Mouse (Mus musculus) layer of hippocampus, postnatal 14 days (tissue): ENCODE data around the gene Tmed6. TPM values are rescaled to one million over a fixed set of nuclear protein-coding genes. Genes with fewer than 3 reads are reported as not detected.
A peak's percentile ranks its signal among the peaks of the same experiment; 100 is the strongest.
"Not testable (repeated sequence)": the region's sequence is repeated elsewhere in the genome, so short reads cannot be mapped to it uniquely, and the experiment has no call there.

Source experiments
- DNase-seq, 2 experiments: peaks; one replicate each; pipeline ENCODE4 v3.0.0; 2021 to 2022; ENCODE audit warnings: low spot score in 2 of 2, mixed read lengths in 1 of 2
- total RNA-seq, 2 experiments: library from RNA; stranded (reverse); gene quantifications; 2 replicates each; pipeline ENCODE4 v1.2.3; 2021

Gene Tmed6
- total RNA-seq, 2 experiments from 2014 or later, result not detected

GRCm38 (mm10) chr8:107076239-107076888, 10.9 kb upstream of the Tmed6 start:
- DNase-seq, result no peak

- DNase-seq, result no peak
These were observed 8.7 kb upstream of the Tmed6 start for GRCm38 (mm10) chr8:107074128-107074527.

DNA sequence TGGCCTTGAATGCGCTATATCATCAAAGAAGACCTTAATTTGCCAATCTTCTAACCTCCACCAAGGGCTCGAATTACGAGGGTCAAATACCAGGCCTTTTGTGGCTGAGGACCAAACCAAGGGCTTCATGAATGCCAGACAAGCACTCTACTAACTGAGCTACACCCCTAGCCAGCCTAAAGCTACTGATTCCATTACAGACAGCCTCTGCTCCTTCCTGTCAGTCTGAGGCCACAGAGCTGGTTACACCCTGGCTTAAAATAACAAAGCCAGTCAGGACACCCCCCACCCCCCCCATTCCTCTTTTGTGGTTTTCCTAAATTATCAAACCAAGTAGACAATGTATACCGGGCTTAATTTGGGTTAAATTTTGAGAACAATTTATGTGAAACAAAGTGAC, 8.3 kb upstream of the Tmed6 start:
- DNase-seq, result no peak

- DNase-seq, result no peak
These were observed 2.8 kb downstream of the Tmed6 start for GRCm38 (mm10) chr8:107062613-107063012.

DNA sequence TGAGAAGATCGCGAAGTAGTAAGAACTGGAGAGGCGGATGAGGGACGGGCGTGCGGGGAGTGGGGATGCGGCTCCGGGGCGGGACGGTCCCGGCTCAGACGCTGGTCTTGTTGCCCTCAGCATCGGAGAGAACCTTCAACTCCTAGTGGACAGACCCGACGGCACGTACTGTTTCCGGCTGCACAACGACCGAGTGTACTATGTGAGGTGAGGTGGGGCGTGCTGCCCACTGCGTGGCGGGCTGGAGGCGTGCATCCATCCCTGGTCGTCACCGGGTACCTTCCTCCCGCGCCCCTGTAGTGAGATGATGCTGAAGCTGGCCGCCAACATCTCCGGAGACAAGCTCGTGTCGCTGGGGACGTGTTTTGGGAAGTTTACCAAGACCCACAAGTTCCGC, 8.5 kb downstream of the Tmed6 start:
- DNase-seq, result peak in 1 of 2 experiments; percentile 39

DNA sequence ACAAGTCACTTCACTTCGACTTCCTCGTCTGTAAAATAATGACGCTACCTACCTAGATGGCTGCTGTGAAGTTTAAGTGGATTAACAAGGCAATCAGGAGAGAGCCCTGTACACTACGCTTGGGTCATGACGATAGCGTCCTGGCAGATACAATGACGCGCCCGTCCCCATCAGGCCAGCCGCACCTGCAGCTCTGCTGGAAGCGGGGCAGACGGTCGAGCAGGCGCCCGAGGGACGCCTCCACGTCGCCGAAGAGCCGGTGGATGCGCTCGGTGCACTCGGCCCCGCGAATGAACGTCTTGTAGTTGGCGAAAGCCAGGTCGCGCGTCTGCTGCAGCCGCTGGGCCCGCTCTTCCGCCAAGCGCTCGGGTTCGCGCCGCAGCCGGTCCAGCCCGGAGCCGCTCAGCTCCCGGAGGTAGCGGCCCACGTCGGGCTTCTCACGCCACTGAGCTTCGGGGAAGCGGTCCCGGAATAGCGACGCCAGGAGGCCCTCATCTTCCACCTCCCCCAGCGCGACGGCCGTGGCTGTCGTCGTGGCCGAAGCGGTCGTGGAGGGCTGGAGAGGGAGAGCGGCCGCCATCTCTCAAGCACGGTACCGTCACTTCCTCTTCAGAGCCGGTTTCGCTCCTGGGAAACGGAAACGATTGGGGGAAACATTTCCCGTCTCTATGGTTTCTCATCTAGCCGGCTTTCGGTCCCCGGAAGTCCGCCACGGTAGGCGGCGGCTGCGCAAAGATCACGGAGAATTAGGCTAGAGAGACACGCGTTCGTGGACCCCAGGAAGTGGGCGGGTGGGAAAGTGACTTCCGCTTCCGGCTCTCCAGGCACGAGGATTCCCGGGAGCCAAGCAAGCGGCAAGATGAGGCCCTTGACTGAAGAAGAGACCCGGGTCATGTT, 9.1 kb downstream of the Tmed6 start, which contains the start of the genes Cog8 and Nip7:
TSS of gene Cog8 (minus strand) at position 614 of the 897 bp plus-strand sequence.
TSS of gene Nip7 (plus strand) at position 802 of the 897 bp plus-strand sequence.
- DNase-seq, result peak; percentile 92 to 98

DNA sequence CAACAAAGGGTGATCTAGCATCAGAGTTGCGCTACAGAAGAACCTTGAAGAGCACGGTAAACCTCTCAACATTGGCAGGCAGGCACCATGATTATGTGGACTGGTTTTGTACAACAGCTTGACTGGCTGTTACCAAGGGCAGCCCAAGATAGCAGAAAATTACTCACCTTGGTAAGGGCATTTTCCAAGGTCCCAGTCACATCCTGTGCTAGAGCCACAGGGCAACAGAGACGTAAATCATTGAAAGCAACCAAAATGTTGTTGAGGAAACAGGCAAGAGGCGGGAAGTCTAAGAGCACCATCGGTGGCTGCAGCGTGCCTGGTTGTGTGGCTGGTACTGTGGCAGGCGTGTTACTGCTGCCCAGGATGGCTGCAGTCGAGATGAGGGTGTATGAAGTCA, 13.4 kb downstream of the Tmed6 start:
- no peak for DNase-seq

DNA sequence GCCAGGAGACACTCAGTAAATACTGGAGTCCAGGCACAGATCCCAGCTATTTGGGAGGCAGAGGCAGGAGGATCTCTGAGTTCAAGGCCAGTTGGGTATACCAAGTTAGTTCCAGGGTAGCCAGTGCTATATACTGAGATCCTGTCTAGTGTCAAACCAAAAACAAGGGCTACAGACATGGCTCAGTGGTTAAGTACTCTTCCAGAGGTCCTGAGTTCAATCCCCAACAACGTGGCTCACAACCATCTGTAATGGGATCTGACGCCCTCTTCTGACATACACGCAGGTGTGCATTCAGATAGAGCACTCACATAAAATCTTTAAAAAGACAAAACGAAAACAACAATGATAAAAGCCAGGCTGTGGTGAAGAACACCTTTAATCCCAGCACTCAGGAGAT, 16.0 kb downstream of the Tmed6 start:
- no peak for DNase-seq

DNA sequence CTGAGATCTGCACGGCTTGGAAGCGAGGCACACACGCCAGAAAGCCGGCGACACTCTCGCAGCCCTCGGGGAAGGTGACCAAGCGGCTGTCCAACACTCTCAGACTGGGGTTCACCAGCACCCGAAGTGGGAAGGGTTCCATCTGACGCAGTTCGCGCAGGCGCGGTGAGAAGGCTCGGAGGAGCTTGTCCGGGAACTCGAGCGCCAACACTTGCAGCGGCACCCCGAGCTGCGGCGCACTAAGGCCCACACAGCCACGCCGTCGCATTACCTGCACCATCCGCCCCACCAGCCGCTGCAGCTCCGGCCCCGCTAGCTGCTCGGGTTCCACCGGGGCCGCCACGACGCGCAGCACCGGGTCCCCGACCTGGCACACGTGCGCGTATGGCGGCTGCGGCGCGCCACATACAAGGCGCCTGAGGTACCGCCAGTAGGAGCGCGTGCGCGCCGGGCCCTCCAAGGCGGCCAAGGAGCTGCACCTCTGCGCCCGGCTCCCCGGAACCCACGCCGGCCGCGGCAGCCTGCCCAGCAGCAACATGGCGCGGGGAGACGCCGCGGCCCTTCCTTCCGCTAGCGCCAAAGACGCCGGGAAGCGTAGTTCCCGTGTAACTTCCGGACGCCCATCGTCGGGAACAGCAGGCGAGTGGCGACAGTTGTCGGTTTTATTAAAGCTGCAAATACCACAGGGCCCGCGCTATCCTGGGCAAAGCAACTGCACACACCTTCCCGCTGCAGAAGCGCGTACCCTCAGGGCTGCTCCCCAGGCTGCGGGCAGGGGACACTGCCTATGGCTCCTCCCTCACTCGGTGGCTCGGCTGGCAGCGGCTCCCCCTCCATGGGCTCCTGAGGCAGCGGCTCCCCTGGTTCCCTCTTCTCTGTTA, 17.1 kb downstream of the Tmed6 start, which contains the start of gene Pdf:
TSS of gene Pdf (minus strand) at position 554 of the 881 bp plus-strand sequence.
- DNase-seq, result peak; percentile 85 to 88

DNA sequence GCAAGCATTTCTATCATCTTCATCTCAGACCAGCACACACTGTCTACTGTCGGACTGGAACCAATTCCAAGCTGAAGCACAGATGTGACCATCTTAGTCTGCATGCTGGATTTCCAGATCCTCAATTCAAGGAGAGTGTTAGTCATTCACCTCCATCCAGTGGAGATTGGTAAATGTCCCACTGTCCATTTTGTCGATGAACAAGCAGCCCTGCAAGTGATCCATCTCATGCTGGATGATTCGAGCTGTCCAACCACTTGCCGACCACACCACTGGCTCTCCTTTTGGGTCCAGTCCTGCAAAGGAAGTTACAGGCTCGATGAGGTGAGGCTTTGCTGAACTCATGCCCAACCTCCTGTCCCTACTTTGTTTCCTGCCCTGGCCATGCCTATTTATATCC, 18.5 kb downstream of the Tmed6 start:
- no peak for DNase-seq

DNA sequence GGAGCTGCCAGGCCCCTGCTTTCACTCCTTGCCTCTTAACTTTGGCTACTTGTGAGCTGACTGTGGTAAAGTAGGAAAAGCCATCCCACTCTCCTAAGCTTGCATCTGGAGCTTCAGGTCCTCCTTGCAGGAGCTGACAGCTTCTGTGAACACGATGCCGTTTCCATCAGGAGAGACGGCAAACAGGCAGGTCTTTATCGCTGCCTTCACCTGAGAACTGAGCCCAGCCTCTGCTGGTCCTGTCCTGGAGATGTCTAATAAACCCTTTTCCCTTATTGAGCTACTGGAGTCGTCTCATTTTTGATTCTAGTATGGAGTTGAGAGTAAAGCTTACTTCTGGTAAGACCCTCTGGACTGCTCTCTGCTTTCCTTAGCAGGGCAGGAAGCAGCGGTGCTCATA, 20.0 kb downstream of the Tmed6 start:
- DNase-seq, result no peak

DNA sequence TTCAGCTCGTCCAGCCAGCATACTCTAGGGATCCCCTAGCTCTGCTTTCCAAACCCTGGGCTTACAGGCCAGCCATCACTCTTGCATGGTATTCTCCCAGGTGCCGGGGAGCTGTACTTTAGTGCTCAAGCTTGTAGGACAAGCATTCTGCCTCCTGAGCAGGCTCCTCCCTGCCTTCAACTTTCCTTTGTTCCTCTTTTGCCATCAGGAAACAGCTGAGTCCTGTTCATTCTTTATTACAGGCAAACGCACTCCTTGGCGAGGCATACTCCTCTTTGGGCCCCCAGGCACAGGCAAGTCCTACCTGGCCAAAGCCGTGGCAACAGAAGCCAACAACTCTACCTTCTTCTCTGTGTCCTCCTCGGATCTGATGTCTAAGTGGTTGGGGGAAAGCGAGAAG, 24.8 kb downstream of the Tmed6 start:
- no peak for DNase-seq

DNA sequence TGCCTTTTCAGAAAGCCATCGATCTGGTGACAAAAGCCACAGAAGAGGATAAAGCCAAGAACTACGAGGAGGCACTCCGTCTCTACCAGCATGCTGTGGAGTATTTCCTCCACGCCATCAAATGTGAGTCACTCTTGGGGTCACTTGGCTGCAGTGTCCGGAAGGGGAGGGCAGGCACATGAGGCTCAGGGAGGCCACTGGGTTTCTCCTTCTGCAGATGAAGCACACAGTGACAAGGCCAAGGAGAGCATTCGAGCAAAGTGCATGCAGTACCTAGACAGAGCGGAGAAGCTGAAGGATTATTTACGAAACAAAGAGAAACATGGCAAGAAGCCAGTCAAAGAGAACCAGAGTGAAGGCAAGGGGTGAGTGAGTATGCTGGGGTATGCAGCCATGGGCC, 28.8 kb downstream of the Tmed6 start:
- no peak for DNase-seq

GRCm38 (mm10) chr8:107035641-107036040, 29.8 kb downstream of the Tmed6 start:
- DNase-seq, result no peak

GRCm38 (mm10) chr8:107033609-107034008, 31.8 kb downstream of the Tmed6 start:
- not testable (repeated sequence) for DNase-seq

DNA sequence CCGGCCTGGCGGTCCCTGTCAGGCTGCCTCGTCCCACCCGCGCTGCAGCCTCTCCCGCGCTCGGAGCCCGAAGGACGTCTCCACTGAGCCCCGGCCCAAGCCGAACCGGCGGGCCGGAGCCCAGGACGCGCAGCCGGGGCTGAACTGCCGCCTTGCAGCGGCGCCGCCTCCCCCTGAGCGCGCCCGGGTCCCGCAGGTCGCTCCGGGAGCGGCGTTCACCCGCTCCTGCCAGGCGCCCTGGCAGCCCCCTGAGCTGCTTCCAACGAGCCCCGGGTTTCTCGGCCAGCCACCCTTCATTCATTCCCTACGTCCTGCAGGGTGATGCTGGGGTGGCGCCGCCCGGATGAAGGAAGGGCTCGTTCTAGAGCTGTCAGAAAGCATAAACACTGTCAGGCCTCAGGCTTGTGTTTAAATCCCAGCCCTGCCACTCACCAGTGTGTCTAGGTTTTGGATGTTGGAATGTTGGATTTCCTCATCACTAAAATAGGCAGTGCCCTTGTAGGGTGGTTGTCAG, 33.8 kb downstream of the Tmed6 start:
- no peak for DNase-seq

DNA sequence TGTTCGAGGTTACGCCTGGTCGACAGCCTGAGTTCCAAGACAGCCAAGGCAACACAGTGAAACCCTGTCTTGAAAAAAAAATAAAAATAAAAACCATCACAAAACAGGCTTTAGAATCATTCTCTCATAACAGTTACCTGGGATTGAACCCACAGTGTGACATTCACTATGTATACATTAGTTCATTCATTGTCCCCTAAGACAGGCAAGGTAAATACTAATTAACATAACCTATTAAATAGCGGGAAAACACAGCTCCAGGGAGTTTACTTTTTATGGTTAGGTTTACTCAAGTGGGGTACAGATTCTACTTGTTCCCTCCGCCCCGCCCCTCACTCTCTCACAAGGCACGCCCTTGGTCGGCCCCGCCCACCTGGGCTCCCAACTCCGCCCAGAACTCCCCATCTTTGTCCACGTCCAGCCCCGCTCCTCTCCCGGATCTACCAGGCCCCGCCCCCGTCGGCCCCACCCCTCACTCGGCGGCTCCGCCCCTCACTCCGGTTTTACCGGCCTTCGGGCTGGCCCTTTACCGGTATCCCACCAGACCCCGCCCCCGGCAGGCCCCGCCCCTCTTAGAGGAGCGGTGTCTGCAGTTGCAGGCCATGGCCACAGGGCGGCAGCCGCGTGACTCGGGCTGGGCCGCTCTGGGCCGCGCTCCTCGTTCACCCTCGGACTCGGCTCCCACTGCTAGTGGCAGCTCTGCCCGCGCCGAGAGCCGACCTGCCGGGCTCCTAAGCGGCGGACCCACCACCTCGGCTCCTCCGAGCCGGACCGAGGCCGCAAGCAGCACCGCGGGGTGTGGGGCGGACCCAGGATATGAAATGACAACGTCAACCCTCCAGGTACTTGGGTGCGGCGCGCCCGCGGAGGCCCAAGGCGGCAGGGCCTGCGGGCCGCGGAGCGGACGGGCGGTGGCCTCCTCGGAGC, 34.5 kb downstream of the Tmed6 start, which contains the start of gene Vps4a:
TSS of gene Vps4a (plus strand) at position 573 of the 927 bp plus-strand sequence.
- peak; percentile 96 for DNase-seq

- no peak for DNase-seq
These were observed 35.4 kb downstream of the Tmed6 start for GRCm38 (mm10) chr8:107030058-107030457.

- no peak for DNase-seq
These were observed 36.1 kb downstream of the Tmed6 start for GRCm38 (mm10) chr8:107029310-107029709.

GRCm38 (mm10) chr8:107023479-107023878, 42.0 kb downstream of the Tmed6 start:
- DNase-seq, result no peak
